Mouse (Mus musculus) gastrocnemius, adult 8-10 months (tissue): ENCODE data around the gene Lrmda. TPM values are rescaled to one million over a fixed set of nuclear protein-coding genes. Genes with fewer than 3 reads are reported as not detected.
A peak's percentile ranks its signal among the peaks of the same experiment; 100 is the strongest.

Source experiments
- DNase-seq, 2 experiments: peaks; one replicate each; pipeline ENCODE4 v3.0.0; 2022; ENCODE audit warnings: low spot score in 2 of 2
- total RNA-seq, 4 experiments: library from RNA; stranded (reverse); gene quantifications; 2 replicates each; pipeline ENCODE4 v1.2.4; 2022

Lrmda gene
- total RNA-seq, 4 experiments from 2014 or later: 2.2 to 3.2 (median 2.6) TPM

GRCm38 (mm10) chr14:21991856-21992255 lies 27.7 kb upstream of the Lrmda start:
- DNase-seq: no peak

- DNase-seq: no peak
Observed at GRCm38 (mm10) chr14:21992321-21992885, 27.1 kb upstream of the Lrmda start.

GRCm38 (mm10) chr14:21993251-21994060 lies 26.1 kb upstream of the Lrmda start:
- DNase-seq: no peak

- DNase-seq: no peak
Observed at GRCm38 (mm10) chr14:21994061-21994990, 25.2 kb upstream of the Lrmda start.

DNA sequence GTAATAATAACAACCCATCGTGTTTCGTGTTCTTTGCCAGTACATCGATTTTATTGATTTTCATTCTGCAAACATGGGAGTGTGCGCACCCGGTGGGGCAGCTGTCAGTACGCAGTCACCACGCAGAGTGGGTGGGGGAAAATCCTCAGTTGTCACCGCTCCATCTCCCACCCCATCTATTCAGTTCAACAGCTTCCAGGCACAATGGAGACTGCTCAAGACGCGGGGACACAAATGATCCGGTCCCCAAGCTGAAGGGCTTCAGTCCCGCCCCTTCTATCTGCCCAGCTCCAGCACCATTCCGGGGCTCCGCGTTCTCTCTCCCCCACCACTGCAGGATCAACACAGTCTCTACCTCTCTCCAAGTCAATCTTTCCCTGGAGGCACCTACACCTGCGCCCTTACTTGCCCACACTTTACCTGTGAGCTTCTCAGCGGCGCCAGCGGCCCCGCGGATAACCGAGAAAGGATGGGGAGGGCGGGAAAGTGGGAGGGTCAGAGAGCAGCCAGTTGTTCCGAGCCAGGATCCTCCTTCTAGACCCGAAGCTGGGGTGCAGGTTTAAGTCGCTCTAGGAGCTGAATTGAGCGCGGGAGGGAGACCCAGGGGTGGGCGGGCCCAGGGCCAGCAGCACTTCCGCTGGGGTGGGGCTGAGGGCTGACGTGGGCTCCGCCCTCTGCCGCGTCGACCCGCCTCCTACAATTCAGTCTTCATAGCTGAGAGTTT lies 24.3 kb upstream of the Lrmda start:
- DNase-seq: peak; percentile 35 to 60

GRCm38 (mm10) chr14:21999588-21999987 lies 19.9 kb upstream of the Lrmda start:
- DNase-seq: no peak

DNA sequence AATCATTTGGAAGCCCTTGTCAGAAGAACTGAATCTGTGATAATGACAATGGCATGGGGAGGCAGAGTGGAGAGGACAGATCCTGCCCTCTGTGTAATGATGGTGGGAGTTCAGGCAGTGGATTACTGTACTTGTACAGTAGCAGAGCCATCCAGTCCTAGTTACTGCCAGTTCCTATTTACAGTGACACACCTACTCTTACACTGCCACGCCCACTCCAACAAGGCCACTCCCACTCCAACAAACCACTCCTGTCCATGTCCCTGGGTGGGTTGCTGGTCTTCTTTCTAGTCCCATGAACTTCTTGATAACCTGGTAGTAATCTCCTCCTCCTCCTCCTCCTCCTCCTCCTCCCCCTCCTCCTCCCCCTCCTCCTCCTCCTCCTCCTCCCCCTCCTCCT lies 16.3 kb upstream of the Lrmda start:
- DNase-seq: no peak

DNA sequence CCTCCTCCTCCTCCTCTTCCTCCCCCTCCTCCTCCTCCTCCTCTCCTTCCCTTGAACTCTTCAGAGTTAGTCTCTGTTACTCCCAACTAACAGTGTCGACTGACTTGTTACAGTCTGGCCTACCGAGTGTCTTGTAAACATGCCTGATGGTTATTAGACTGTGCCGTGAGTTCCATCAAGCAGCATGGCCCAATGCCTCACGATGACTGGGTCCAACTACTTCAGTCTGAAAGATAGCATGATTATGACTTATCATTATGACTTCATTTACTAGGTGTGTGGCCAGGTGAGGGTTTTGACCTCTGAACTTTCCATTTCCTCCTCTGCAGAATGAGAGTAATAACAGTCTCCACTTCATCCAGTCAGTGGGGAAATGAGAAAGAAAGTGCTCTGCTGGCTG lies 15.9 kb upstream of the Lrmda start:
- no peak for DNase-seq

GRCm38 (mm10) chr14:22004943-22005342 lies 14.6 kb upstream of the Lrmda start:
- DNase-seq: no peak

GRCm38 (mm10) chr14:22007006-22007405 lies 12.5 kb upstream of the Lrmda start:
- DNase-seq: no peak

DNA sequence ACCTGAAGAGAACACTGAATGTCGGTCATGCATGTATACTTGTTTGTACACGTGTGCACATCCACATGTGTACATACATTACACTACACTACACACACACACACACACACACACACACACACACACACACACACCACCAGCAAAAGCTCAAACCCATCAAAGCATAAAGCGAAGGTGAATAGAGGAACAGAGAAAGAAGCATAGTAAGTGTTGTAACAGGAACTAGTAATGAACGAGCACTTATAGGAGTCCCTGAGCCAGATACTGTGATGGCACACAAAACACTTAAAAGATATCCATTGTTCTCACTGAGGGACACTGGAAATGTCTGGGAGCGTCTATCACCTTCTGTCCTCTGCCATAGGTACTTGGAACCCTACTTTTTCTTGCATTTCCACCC lies 5.2 kb upstream of the Lrmda start:
- no peak for DNase-seq

DNA sequence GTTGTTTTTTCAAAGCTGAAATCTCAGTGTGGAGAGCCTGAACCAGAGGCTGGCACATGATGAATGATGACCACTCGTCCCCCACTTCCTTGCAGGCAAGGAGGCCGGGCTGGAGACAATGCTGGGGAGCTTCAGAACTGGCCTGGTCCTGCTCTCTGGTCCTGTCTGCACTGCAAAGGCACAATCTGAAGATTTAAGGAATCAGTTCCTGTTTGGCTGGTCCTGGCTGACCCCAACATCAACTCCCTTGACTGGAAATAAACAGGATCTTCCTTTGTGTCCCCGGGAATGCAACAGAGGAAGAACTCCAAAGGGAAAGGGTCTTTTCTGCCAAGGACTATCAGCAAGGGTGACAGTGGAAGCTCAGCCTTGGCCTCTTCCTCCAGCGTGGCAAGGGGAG lies 4.7 kb upstream of the Lrmda start:
- DNase-seq: no peak

GRCm38 (mm10) chr14:22017011-22017410 lies 2.5 kb upstream of the Lrmda start:
- DNase-seq: no peak

GRCm38 (mm10) chr14:22019949-22020845 lies 685 bp downstream of the Lrmda start:
- no peak for DNase-seq

DNA sequence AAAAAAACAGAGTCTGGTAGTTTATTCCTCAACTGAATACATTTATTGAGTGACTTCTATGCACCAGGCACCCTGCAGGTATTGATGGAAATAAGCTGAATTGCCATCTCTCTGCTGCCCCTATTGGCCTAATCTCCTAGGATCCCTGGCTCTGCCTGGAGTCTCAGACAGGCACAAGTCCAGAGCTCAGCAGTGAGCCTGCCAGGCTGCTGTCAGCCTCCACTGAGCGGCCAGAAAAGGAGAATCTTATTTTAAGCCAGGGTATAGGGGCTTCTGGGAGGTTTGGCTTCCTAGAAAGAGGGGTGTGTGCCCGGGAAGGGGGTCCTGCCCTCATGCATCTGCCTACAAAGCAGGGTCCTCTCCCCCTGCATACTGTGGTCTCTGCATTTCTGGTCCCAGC lies 1.4 kb downstream of the Lrmda start:
- peak; percentile 18 to 31 for DNase-seq

DNA sequence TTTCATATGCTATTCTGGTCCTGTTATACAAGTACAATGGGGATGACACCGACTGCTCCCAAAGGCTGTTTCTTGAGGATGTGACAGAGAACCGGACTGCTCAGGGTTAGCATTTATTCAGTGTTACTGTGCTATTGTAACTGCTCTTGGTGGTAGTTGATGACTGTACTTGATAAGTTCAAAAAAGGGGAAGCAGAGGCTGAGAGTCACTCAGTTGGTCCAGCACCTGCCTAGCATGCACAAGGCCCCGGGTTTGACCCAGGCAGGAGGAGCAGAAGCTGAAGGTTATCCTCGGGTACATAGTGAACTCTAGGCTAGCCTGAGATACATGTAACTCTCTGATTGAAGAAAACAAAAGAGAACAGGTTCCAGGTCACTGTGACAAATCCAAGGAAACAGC lies 4.0 kb downstream of the Lrmda start:
- no peak for DNase-seq

GRCm38 (mm10) chr14:22035900-22036299 lies 16.4 kb downstream of the Lrmda start:
- DNase-seq: no peak

DNA sequence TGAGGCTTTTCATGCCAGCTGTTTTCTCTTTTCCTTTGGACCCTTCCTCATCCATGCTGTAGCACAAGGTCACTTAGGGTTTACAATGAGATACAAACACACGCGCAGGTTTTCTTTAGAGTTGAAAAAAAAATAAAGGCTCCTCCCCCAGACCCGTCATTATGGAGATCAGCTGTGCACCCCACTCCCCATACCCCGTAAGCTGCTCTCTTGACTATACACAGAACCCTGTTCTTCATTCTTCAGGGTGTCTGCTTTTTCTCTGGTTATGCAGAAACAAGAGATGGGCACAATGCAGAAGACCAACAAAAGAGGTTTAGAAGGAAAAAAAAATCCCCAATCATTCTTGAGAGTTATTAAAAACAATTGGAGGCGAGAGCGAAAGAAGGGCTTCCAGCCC lies 16.8 kb downstream of the Lrmda start:
- DNase-seq: no peak

DNA sequence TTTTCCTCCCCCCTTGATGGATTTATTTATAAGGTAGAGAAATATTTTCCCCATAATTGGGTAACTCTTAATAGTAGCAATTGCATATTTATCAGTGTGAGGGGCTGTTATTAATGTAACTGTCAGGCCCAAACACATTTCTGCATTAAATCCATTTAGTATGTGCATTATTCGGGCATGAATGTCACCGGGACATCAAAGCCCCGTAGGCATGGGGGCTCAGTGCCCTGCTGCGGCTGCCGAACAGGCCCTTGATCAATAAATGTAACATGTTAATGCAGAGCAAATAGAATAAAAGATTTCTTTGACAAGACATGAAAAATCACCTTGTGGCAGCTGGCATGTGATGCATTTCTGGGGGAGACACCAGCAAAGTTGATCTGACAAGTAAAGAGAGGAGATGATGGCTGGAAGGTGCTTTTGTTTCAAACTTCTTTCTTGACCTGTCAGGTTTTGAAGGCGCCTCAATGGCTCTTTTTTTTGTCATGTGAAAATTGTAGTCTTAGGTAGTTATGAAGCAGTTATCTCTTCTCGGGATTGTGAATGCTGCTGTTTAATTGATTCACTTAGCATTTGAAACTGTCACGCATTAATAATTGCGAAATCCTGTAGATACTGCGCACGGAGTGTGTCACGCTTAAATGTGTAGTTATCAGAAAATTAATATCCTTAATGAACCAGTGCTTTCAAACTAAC lies 17.4 kb downstream of the Lrmda start:
- DNase-seq: no peak
